Mouse (Mus musculus) forebrain, embryonic 10.5 days (tissue): ENCODE measurements around the gene Zbtb16. TPM values are rescaled to one million over a fixed set of nuclear protein-coding genes. Genes with fewer than 3 reads are reported as not detected.

Experiments used
- DNase-seq: peaks from one replicate; pipeline ENCODE4 v3.0.0-alpha.2; 2017; ENCODE audit warnings: low spot score; ENCODE audit errors: extremely low spot score
- H3K27ac ChIP-seq: fragments of 300-500 bp; sonication (generic); 2 replicates; pipeline ENCODE4 v1.5.1; 2016; ENCODE audit warnings: mild to moderate bottlenecking
- H3K27me3 ChIP-seq: fragments of 300-500 bp; sonication (generic); 2 replicates; pipeline ENCODE4 v1.6.1; 2016; ENCODE audit warnings: mild to moderate bottlenecking; ENCODE audit not compliant: poor library complexity, severe bottlenecking
- H3K36me3 ChIP-seq: fragments of 300-500 bp; sonication (generic); replicated peaks from 2 replicates; pipeline ENCODE4 v1.6.1; 2016; ENCODE audit warnings: mild to moderate bottlenecking, moderate library complexity
- H3K4me1 ChIP-seq: fragments of 300-500 bp; sonication (generic); 2 replicates; pipeline ENCODE4 v1.6.1; 2016
- H3K4me3 ChIP-seq: fragments of 300-500 bp; sonication (generic); 2 replicates; pipeline ENCODE4 v1.5.1; 2016; ENCODE audit warnings: mild to moderate bottlenecking, moderate library complexity
- H3K9me3 ChIP-seq: fragments of 300-500 bp; sonication (generic); 2 replicates; pipeline ENCODE4 v1.6.1; 2016; ENCODE audit warnings: mild to moderate bottlenecking, moderate library complexity
- WGBS: fragments of 180-500 bp; shearing (Covaris S2); methylation state at CpG from one replicate; pipeline ENCODE4 v1.1.7; 2016; 5-methylcytosine and 5-hydroxymethylcytosine counted together
- polyA plus RNA-seq: library from polyadenylated mRNA; unstranded; fragments of >200 nt; fragmentation: Nextera tagmentation; extraction: Ambion mirVana; gene quantifications from 2 replicates; pipeline ENCODE4 v1.2.1, GENCODE M21; 2016

Zbtb16 gene
- polyA plus RNA-seq, 1 experiment from 2014 or later: 27.0 TPM

- peaks cover 96% of the 10 kb centered on the region for H3K4me1 ChIP-seq
- DNase-seq: no peak
Measured at GRCm38 (mm10) chr9:48649851-48650685, 186.0 kb downstream of the Zbtb16 start.

GRCm38 (mm10) chr9:48649098-48649766, 186.8 kb downstream of the Zbtb16 start:
- H3K4me3 ChIP-seq: peak overlapping the region; percentile 39

More at GRCm38 (mm10) chr9:48649851-48650685, 186.0 kb downstream of the Zbtb16 start:
- Histone ChIP-seq H3K4me3 (peak overlapping the region; percentile 39), H3K27me3 (0 out of 2 replicates have a peak, but pooled peaks cover 9% of the 10 kb centered on the region), H3K27ac (peak overlapping the region; percentile 89), H3K36me3 (no peaks in the 10 kb centered on the region), H3K9me3 (no peaks in the 10 kb centered on the region)
- WGBS: 23% methylated on average over 17 of the region's 17 CpGs

GRCm38 (mm10) chr9:48648285-48649097, 187.5 kb downstream of the Zbtb16 start:
- Histone ChIP-seq H3K4me1 (peaks cover 80% of the 10 kb centered on the region), H3K9me3 (peaks cover 15% of the 10 kb centered on the region; the same call in 1 of the 2 replicates), H3K4me3 (peak overlapping the region; percentile 39), H3K36me3 (no peaks in the 10 kb centered on the region), H3K27ac (peak overlapping the region; percentile 89), H3K27me3 (0 out of 2 replicates have a peak, but pooled peaks cover 9% of the 10 kb centered on the region)
- no peak for DNase-seq
- WGBS: 31% methylated on average over 12 of the region's 12 CpGs

More at GRCm38 (mm10) chr9:48649098-48649766, 186.8 kb downstream of the Zbtb16 start:
- WGBS: 1% methylated on average over 22 of the region's 22 CpGs
- H3K4me1 ChIP-seq: peaks cover 87% of the 10 kb centered on the region
- H3K36me3 ChIP-seq: no peaks in the 10 kb centered on the region
- DNase-seq: peak; percentile 95
- H3K9me3 ChIP-seq: peaks cover 8% of the 10 kb centered on the region; the same call in 1 of the 2 replicates
- H3K27ac ChIP-seq: peak overlapping the region; percentile 89
- 0 out of 2 replicates have a peak, but pooled peaks cover 9% of the 10 kb centered on the region for H3K27me3 ChIP-seq

DNA sequence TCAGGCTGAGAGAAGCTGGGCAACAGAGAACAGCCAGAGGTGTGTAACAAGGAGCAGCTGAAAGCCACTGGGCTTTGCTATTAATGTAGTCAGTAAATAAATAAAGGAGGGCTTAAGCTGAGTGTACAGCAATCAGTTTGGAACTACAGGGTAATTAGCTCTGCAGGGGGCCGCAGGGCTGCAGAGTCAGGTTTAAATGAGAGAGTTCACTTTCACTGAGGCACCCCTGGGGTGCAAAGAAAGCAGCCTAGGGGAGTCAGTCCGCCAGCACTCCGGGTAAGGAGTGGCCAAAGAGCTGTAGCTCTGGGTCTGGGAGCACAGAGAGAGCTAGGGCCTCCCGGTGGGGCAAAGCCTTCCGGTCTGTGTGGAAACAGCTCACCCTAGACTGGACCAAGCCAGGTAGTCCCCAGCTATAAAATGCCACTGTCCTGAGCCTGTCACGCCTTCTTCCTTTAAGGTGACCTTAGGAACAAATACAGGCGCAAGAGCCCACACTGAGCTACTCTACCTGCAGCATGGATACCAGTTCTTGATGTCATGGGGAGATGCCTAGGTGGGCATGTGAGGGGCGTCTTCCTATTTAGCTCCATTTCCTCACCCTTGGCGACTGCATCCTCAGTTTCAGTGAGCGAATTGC, 188.3 kb downstream of the Zbtb16 start:
- Histone ChIP-seq H3K36me3 (no peaks in the 10 kb centered on the region), H3K9me3 (peaks cover 16% of the 10 kb centered on the region; the same call in 1 of the 2 replicates), H3K27me3 (0 out of 2 replicates have a peak, but pooled peaks cover 9% of the 10 kb centered on the region), H3K4me1 (peaks cover 74% of the 10 kb centered on the region), H3K4me3 (peak overlapping the region; percentile 11; the same call in 1 of the 2 replicates), H3K27ac (peak overlapping the region; percentile 89)
- peak; percentile 35 for DNase-seq
- 12% methylated on average over 10 of the region's 10 CpGs for WGBS

- H3K4me1 ChIP-seq: peaks cover 66% of the 10 kb centered on the region
- DNase-seq: peak; percentile 34
- WGBS: 39% methylated on average over 16 of the region's 16 CpGs
Measured at GRCm38 (mm10) chr9:48646781-48647647, 189.0 kb downstream of the Zbtb16 start.

DNA sequence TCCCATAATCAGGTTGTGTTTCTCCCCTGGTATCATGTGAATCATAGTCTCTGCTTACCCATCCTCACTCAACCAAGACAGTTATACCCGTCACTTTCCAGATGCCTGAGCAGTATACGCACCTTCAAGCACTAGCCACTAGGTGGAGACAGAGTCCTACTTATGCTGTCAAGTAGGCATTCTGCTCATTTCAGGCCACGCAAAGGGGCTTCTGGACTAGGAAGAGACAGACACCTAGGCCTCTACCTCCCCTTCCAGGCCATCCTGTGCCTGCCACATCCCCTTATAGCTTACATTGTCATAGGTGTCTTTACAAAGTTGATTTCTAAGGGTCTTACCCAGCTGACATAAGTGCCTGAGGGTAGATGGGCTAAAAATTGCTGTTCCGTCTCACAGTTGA, 189.8 kb downstream of the Zbtb16 start:
- WGBS: 24% methylated on average over 4 of the region's 4 CpGs
- peaks cover 16% of the 10 kb centered on the region; the same call in 1 of the 2 replicates for H3K9me3 ChIP-seq
- H3K36me3 ChIP-seq: no peaks in the 10 kb centered on the region
- peak overlapping the region; percentile 89; the same call in 1 of the 2 replicates for H3K27ac ChIP-seq
- H3K27me3 ChIP-seq: 0 out of 2 replicates have a peak, but pooled peaks cover 9% of the 10 kb centered on the region
- H3K4me1 ChIP-seq: peaks cover 59% of the 10 kb centered on the region
- H3K4me3 ChIP-seq: no peak overlapping the region
- peak; percentile 80 for DNase-seq

More at GRCm38 (mm10) chr9:48646781-48647647, 189.0 kb downstream of the Zbtb16 start:
- H3K9me3 ChIP-seq: peaks cover 16% of the 10 kb centered on the region; the same call in 1 of the 2 replicates
- peak overlapping the region; percentile 11; the same call in 1 of the 2 replicates for H3K4me3 ChIP-seq
- no peaks in the 10 kb centered on the region for H3K36me3 ChIP-seq
- peak overlapping the region; percentile 89 for H3K27ac ChIP-seq
- H3K27me3 ChIP-seq: 0 out of 2 replicates have a peak, but pooled peaks cover 9% of the 10 kb centered on the region

- 68% methylated on average over 4 of the region's 4 CpGs for WGBS
- no peak overlapping the region for H3K4me3 ChIP-seq
- H3K36me3 ChIP-seq: no peaks in the 10 kb centered on the region
- no peak overlapping the region for H3K27ac ChIP-seq
- H3K9me3 ChIP-seq: peaks cover 16% of the 10 kb centered on the region; the same call in 1 of the 2 replicates
- no peak for DNase-seq
- 0 out of 2 replicates have a peak, but pooled peaks cover 9% of the 10 kb centered on the region for H3K27me3 ChIP-seq
- H3K4me1 ChIP-seq: peaks cover 53% of the 10 kb centered on the region
Measured at GRCm38 (mm10) chr9:48645648-48646126, 190.3 kb downstream of the Zbtb16 start.

- Histone ChIP-seq H3K36me3 (no peaks in the 10 kb centered on the region), H3K27ac (no peak overlapping the region), H3K27me3 (0 out of 2 replicates have a peak, but pooled peaks cover 9% of the 10 kb centered on the region), H3K9me3 (peaks cover 16% of the 10 kb centered on the region; the same call in 1 of the 2 replicates), H3K4me1 (peaks cover 47% of the 10 kb centered on the region), H3K4me3 (no peak overlapping the region)
- peak; percentile 53 for DNase-seq
- 52% methylated on average over 13 of the region's 13 CpGs for WGBS
Measured at GRCm38 (mm10) chr9:48644926-48645647, 190.9 kb downstream of the Zbtb16 start.

- no peak for DNase-seq
- H3K36me3 ChIP-seq: no peaks in the 10 kb centered on the region
- 0 out of 2 replicates have a peak, but pooled peaks cover 9% of the 10 kb centered on the region for H3K27me3 ChIP-seq
- peaks cover 40% of the 10 kb centered on the region for H3K4me1 ChIP-seq
- H3K4me3 ChIP-seq: no peak overlapping the region
- no peak overlapping the region for H3K27ac ChIP-seq
- WGBS: 88% methylated on average over 3 of the region's 3 CpGs
- peaks cover 16% of the 10 kb centered on the region; the same call in 1 of the 2 replicates for H3K9me3 ChIP-seq
Measured at GRCm38 (mm10) chr9:48644376-48644775, 191.6 kb downstream of the Zbtb16 start.

DNA sequence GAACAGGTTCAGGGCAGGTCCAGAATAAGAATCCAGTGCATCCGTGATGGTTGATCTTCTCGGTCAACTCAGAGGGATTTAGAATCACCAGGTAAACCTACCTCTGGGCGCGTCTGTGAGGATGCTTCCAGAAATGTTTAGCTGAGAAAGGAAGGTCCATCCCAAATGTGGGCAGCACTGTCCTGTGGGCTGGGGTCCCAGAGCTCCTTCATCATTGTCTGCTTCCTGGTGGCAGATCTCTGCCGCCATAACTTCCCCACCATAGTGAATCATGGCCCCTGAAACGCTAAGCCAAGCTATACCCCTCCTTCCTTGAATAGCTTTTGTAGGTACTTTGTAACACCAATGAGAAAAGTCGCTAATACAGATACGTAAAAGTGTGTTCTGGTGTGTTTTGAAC, 194.4 kb downstream of the Zbtb16 start:
- no peak for DNase-seq

More for the DNA sequence above, 194.4 kb downstream of the Zbtb16 start:
- peaks cover 9% of the 10 kb centered on the region for H3K27me3 ChIP-seq
- 93% methylated on average over 8 of the region's 8 CpGs for WGBS
- H3K4me1 ChIP-seq: peaks cover 13% of the 10 kb centered on the region
- H3K4me3 ChIP-seq: no peak overlapping the region
- peaks cover 16% of the 10 kb centered on the region; the same call in 1 of the 2 replicates for H3K9me3 ChIP-seq
- H3K27ac ChIP-seq: no peak overlapping the region
- no peaks in the 10 kb centered on the region for H3K36me3 ChIP-seq
